In genomic region chr2:129380746-129381474, GRCm38 (mm10) we compare ENCODE assay signal across 20 mouse cellular contexts. TPM values are rescaled to one million over a fixed set of nuclear protein-coding genes. Genes with fewer than 3 reads are reported as not detected.
DNase-seq lines count a peak whose midpoint lies in the region; TF ChIP-seq lines count a peak whose summit lies in the region.
"Had no signal": no experiment of that assay in that cellular context is flagged by ENCODE, and none has a peak within 500 bp of the region (broad histone marks: within the 10 kb centered on the region; RNA-seq: fewer than 3 reads in every experiment).

No protein-coding gene starts in this region.

- no peaks in the 10 kb centered on the region for H3K27me3 ChIP-seq in kidney, adult 2 months (replicated peaks; ENCODE audit: control insufficient read depth, insufficient read depth, low read length)
- H3K27me3 ChIP-seq: midbrain, embryonic 13.5 days; neural tube, embryonic 15.5 days had no signal

- DNase-seq in kidney, adult 2 months = peak; percentile 10
- DNase-seq in kidney, adult 11 months = no peak
- peak; percentile 11 to 53 for DNase-seq in spleen, postnatal 36 days (ENCODE audit: low spot score in 2 of 2)
- no peak for DNase-seq in spleen, postnatal 4 days (ENCODE audit: low spot score in 2 of 2)
- peak; percentile 12 to 48 for DNase-seq in monocyte, adult 2 months (ENCODE audit: low read depth in 1 of 2, low spot score in 2 of 2)
- no peak for DNase-seq in left cerebral cortex, postnatal 36 days (ENCODE audit: low spot score in 2 of 2)
- DNase-seq in adrenal gland, adult (ENCODE audit: inconsistent age in 2 of 2, low spot score in 1 of 2) = no peak
- DNase-seq: cerebellum, postnatal 14 days; heart, postnatal 36 days; left cerebral cortex, postnatal 4 days; liver; right cerebral cortex, postnatal 14 days; thymus, postnatal 25 days had no signal

- H3K36me3 ChIP-seq in kidney, adult 2 months (ENCODE audit: control insufficient read depth, insufficient read depth, low read length) = no peaks in the 10 kb centered on the region
- H3K36me3 ChIP-seq: embryonic facial prominence, embryonic 10.5 days; midbrain, embryonic 13.5 days; neural tube, embryonic 15.5 days had no signal

- TF ChIP-seq POLR2A in kidney, adult 2 months (IDR thresholded peaks at IDR 0.05; ENCODE audit: low read depth, low read length) = no peak

- no peak overlapping the region for H3K4me3 ChIP-seq in kidney, adult 2 months (ENCODE audit: insufficient read depth, low read depth, low read length)
- H3K4me3 ChIP-seq: embryonic facial prominence, embryonic 10.5 days; gastrocnemius, adult 2 months; midbrain, embryonic 13.5 days; neural tube, embryonic 15.5 days had no signal

- no peaks in the 10 kb centered on the region for H3K4me1 ChIP-seq in kidney, adult 2 months (ENCODE audit: control insufficient read depth, insufficient read depth, low read length)
- H3K4me1 ChIP-seq: embryonic facial prominence, embryonic 10.5 days; midbrain, embryonic 13.5 days; neural tube, embryonic 15.5 days had no signal

- WGBS in kidney, adult 2 months = 78% methylated on average over 5 of the region's 5 CpGs

- intact Hi-C loops in left cerebral cortex, postnatal 36 days (cut with DNase I) = no loop called here

- H3K27ac ChIP-seq in kidney, adult 2 months (ENCODE audit: insufficient read depth, low read depth, low read length) = no peak overlapping the region
- H3K27ac ChIP-seq: embryonic facial prominence, embryonic 10.5 days; gastrocnemius, adult 2 months; hindbrain, embryonic 14.5 days; kidney, postnatal 0 days; midbrain, embryonic 13.5 days; neural tube, embryonic 15.5 days had no signal

- TF ChIP-seq CTCF in kidney, adult 2 months (conservative IDR thresholded peaks at IDR 0.05; ENCODE audit: insufficient read depth, insufficient read length, low read depth, low read length) = no peak

RNA-seq across cellular contexts. Expression of gene Il1b, which starts 10.0 kb away (rescaled TPM):
- 0.60 and 0.72 TPM in 2 replicates for polyA plus RNA-seq in kidney, adult 2 months (2012; rRNA removed)
- under 1 TPM in 1 of 2 experiments, not detected in 1; 0.32 TPM for total RNA-seq in left cerebral cortex, postnatal 36 days (2021)
- total RNA-seq: gastrocnemius, adult 2 months had no signal
- polyA plus RNA-seq: embryonic facial prominence, embryonic 10.5 days; forebrain, embryonic 11.5 days; hindbrain, embryonic 14.5 days; midbrain, embryonic 13.5 days; neural tube, embryonic 15.5 days had no signal

Comparison
In these comparisons a context has a peak if more than half of its experiments do, and no peak if none do; other contexts are left out.
1. DNase-seq: peak in kidney, adult 2 months (single experiment), spleen, postnatal 36 days (2 of 2) and monocyte, adult 2 months (2 of 2); none in kidney, adult 11 months (single experiment), spleen, postnatal 4 days (0 of 2), left cerebral cortex, postnatal 36 days (0 of 2) and adrenal gland, adult (0 of 2).